Mouse (Mus musculus): ENCODE results near the gene Rnf227.
A peak's percentile ranks its signal among the peaks of the same experiment; 100 is the strongest.
"Not testable (repeated sequence)": the region's sequence is repeated elsewhere in the genome, so short reads cannot be mapped to it uniquely, and the experiment has no call there.

Gene Rnf227

DNA sequence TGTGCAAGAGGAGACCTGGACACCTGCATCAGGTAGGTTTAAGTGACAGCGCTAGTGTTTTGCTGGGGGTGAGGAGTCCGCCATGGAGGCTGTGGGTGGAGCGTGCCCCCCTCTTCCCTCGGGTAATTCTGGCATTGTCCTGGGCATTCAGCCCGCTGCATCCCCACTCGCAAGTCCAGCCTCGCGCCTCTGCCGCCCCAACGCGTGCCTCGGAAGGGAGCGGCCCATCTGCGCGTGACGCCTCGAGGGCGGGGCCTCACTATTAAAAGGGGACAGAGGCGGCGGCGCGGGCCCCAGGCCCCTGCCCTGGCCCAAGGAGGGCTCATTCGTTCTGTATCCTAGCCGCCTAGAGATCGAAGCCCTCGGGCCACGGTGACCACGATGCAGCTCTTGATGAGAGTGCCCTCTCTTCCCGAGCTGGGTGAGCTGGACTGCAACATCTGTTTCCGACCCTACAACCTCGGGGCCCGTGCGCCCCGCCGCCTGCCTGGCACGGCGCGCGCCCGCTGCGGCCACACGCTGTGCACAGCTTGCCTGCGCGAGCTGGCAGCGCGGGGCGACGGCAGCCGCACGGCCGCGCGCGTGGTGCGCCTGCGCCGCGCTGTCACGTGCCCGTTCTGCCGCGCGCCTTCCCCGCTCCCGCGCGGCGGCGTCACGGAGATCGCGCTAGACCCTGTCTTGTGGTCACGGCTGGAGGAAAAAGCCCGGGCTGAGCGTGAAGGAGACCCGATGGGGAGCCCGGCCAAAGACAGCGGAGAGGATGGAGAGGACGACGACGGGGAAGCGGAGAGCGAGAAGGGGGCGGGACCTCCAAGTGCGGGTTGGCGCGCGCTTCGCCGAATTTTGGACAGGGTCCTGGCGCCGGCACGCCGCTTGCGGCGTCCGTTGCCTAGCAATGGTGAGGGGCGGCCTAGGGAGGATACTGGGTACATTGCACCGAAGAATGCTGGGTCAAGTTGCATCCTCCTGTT is at the start of gene Rnf227:
Gene Rnf227 (plus strand): TSS at position 301 of the 971 bp plus-strand sequence.
- DNase-seq (ENCODE audit: low read depth): peak; percentile 86

- DNase-seq (ENCODE audit: low read depth): no peak
These were observed 49.1 kb upstream of the Rnf227 start for GRCm38 (mm10) chr11:69291111-69291510.

DNA sequence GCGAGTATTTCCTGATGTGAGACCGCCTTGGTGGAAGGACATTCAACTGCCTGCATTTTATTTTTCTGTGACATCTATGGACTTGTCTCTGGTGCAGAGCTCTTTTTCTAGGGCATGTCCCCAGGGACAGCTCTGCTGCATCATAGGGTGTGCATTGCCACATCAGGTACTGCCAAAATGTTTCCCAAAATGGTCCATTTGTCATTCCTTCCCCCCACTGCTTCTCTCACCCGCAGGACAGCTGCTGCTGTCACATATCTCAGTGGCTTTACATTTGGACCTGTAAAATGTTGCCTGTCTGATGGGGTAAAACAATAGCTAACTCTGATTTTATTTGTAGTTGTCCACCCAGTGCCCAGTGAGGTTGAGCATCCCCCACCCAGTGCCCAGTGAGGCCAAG is 45.0 kb upstream of the Rnf227 start:
- DNase-seq (ENCODE audit: low read depth): no peak

- no peak for DNase-seq (ENCODE audit: low read depth)
These were observed 42.5 kb upstream of the Rnf227 start for GRCm38 (mm10) chr11:69297799-69298198.

GRCm38 (mm10) chr11:69298231-69298630 is 42.0 kb upstream of the Rnf227 start:
- DNase-seq (ENCODE audit: low read depth): no peak

- no peak for DNase-seq (ENCODE audit: low read depth)
These were observed 37.4 kb upstream of the Rnf227 start for GRCm38 (mm10) chr11:69302817-69303216.

- no peak for DNase-seq (ENCODE audit: low read depth)
These were observed 35.0 kb upstream of the Rnf227 start for GRCm38 (mm10) chr11:69305291-69305690.

DNA sequence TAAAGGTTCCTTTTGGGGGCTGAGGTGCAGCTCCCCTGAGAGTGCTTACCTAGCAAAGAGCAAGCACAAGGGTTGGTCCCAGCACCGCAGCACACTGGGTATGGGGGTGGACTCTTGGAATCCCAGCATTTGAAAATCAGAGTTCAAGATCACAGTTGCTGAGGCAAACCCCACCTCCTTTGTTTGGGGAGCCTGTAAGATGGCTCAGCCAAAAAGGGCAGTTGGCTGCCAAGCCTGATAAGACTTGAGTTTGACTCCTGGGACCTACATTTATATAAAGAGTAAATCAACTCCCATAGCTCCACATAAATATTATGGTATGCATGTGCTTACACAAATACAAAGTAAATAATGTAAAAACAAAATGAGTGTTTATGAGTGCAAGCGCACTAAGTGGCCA is 34.2 kb upstream of the Rnf227 start:
- no peak for DNase-seq (ENCODE audit: low read depth)

DNA sequence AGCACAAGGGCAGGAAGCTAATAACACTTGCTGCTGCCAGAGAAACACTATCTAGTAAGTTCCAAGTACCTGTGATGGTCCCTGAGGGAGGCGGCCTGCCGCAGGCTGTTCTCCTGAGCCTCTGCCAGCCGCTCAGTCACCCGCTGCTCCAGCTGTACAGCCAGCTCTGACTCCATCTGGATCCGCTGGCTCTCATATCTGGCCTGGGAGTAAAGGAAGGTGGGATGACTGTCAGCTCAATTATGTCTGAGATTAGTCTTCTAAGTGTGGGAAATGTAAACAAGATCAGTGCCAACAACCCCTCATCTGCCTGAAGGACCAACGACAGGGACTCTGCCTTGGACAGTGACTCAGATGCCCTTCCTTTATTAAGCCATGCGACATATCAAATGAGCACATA is 29.0 kb upstream of the Rnf227 start:
- DNase-seq (ENCODE audit: low read depth): no peak

- DNase-seq (ENCODE audit: low read depth): no peak
These were observed 23.9 kb upstream of the Rnf227 start for GRCm38 (mm10) chr11:69316361-69316760.

DNA sequence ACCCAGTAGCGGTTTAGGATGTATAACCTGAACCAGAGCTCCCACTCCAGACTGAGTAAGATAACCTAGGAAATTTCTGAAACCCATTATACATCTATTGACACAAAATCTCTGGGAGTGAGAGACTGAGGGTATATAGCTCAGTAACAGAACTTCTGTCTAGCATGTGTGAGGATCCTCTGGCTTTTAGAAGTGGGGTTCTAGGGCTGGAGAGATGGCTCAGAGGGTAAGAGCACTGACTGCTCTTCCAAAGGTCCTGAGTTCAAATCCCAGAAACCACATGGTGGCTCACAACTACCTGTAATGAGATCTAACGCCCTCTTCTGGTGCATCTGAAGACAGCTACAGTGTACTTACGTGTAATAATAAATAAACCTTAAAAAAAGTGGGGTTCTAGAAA is 22.3 kb upstream of the Rnf227 start:
- not testable (repeated sequence) for DNase-seq (ENCODE audit: low read depth)

DNA sequence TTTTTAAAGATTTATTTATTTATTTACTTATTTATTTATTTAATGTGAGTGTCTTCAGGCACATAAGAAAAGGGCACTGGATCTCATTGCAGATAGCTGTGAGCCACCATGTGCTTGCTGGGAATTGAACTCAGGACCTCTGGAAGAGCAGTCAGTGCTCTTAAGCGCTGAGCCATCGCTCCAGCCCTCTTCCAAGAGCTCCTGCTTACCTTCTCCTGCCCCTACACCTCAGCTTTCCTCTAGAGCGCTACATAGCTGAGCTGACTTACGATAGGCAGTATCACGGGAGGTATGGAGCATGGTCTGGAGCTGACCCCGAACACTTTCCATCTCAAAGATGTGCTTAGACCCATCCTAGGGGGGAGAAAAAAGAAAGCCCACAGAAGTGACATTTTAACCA is 18.7 kb upstream of the Rnf227 start:
- peak; percentile 6 for DNase-seq (ENCODE audit: low read depth)

- peak; percentile 18 for DNase-seq (ENCODE audit: low read depth)
These were observed 18.3 kb upstream of the Rnf227 start for GRCm38 (mm10) chr11:69322010-69322409.

DNA sequence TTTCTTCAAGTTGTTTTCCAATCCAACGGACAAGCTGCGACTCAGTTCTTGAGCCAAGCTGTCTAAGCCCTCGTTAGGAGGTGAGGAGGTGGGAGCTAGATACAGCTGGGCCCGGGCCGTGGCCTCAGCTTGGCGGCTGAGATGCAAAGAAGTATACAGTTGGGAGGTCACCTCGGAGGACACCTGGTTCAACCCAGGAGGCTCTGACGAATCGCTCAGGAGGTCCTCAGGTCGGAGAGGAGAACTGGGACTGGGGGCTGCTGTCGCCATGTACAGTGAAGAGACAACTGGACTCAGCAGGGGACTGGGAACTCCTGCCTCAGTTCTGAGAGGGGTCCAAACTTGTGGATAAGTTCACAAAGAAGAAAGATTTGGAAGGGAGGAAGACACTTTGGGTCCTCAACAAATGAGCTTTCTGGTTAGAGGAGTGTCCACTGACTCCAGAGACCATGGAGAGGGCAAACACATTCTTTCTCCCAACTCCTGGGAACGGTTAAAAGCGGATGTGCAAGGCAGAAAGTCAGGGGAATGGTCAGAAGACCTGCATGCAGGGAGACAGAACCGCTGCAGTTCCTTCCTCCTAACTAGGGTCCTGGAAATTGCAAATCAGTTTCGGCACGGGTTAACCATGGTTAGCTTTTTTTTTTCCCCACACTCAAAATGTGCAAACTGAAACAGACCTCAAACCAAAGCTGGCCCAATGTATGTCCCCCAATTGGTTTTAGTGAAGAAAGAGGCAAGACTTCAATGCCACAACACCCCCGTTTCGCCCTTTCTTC is 17.4 kb upstream of the Rnf227 start:
- peak; percentile 41 for DNase-seq (ENCODE audit: low read depth)

- DNase-seq (ENCODE audit: low read depth): peak; percentile 99
These were observed 16.6 kb upstream of the Rnf227 start, which contains the start of the genes Cntrob and Trappc1 for GRCm38 (mm10) chr11:69323667-69324111. Gene Cntrob (minus strand): TSS chr11:69323775. Gene Trappc1 (plus strand): TSS chr11:69323980.

- DNase-seq (ENCODE audit: low read depth): peak; percentile 23
These were observed 15.5 kb upstream of the Rnf227 start for GRCm38 (mm10) chr11:69324749-69325148.

- DNase-seq (ENCODE audit: low read depth): peak; percentile 96
These were observed 14.4 kb upstream of the Rnf227 start, which contains the start of gene Kcnab3 for GRCm38 (mm10) chr11:69325628-69326407. Gene Kcnab3 (plus strand): TSS chr11:69326258.

GRCm38 (mm10) chr11:69326408-69327156 is 13.7 kb upstream of the Rnf227 start:
- no peak for DNase-seq (ENCODE audit: low read depth)

GRCm38 (mm10) chr11:69327157-69327442 is 13.2 kb upstream of the Rnf227 start:
- DNase-seq (ENCODE audit: low read depth): peak; percentile 28

- peak; percentile 40 for DNase-seq (ENCODE audit: low read depth)
These were observed 12.6 kb upstream of the Rnf227 start for GRCm38 (mm10) chr11:69327648-69328047.

DNA sequence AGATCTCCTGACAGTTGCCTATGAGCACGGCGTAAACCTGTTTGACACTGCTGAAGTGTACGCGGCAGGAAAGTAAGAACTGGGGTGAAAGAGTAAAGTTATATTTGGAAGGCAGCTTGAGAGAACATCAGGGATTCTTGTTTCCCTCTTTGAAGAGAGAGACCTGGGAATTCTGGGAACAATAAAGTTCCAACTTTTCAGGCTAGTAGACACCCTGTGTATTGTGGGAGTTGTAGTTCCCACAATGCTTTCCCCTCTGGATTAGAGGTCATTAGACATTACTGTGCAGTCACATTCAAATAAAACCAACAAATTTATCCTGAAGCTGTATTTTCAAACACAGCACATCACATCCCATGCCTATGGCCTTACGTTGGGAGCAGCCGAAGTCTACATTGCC is 11.7 kb upstream of the Rnf227 start:
- DNase-seq (ENCODE audit: low read depth): no peak
